ENCODE assay signal across 8 mouse cellular contexts in genomic region chr10:128084160-128084559, GRCm38 (mm10). TPM values are rescaled to one million over a fixed set of nuclear protein-coding genes. Genes with fewer than 3 reads are reported as not detected.
A peak's percentile ranks its signal among the peaks of the same experiment; 100 is the strongest.
DNase-seq lines count a peak whose midpoint lies in the region; ATAC-seq and TF ChIP-seq lines count a peak whose summit lies in the region.

No protein-coding gene starts in this region.

- H3K4me2 ChIP-seq in hindbrain, embryonic 14.5 days (replicated peaks) = peak overlapping the region; percentile 99
- peak overlapping the region; percentile 88 for H3K4me2 ChIP-seq in midbrain, postnatal 0 days (ENCODE audit: low read depth, low read length, poor library complexity, severe bottlenecking)

- DNase-seq in layer of hippocampus, adult 2 months (ENCODE audit: low spot score in 2 of 2) = no peak
- DNase-seq in layer of hippocampus, postnatal 25 days (ENCODE audit: extremely low spot score in 1 of 2, low spot score in 1 of 2) = no peak
- DNase-seq in brain, adult 2 months (ENCODE audit: low read depth, low spot score) = peak; percentile 20
- no peak for DNase-seq in hindbrain, embryonic 14.5 days (ENCODE audit: low spot score)
- DNase-seq in midbrain, postnatal 0 days (ENCODE audit: low spot score) = peak; percentile 30
- DNase-seq in gastrocnemius, adult 8-10 months (ENCODE audit: low spot score in 2 of 2) = no peak
- DNase-seq in cerebellum, postnatal 4 days (ENCODE audit: low spot score in 2 of 2) = no peak
- no peak for DNase-seq in right cerebral cortex, postnatal 14 days

- H3K27me3 ChIP-seq in hindbrain, embryonic 14.5 days (ENCODE audit: control insufficient read depth, insufficient read depth, low read length) = no peaks in the 10 kb centered on the region
- H3K27me3 ChIP-seq in midbrain, postnatal 0 days (ENCODE audit: insufficient read depth, low read length) = no peaks in the 10 kb centered on the region

- WGBS in hindbrain, embryonic 14.5 days = 2% methylated on average over 3 of the region's 3 CpGs
- WGBS in midbrain, postnatal 0 days = 4% methylated on average over 3 of the region's 3 CpGs

- ATAC-seq in hindbrain, embryonic 14.5 days (ENCODE audit: low FRiP score) = no peak
- no peak for ATAC-seq in midbrain, postnatal 0 days (ENCODE audit: low FRiP score)

- H3K9ac ChIP-seq in hindbrain, embryonic 14.5 days = peak overlapping the region; percentile 96
- peak overlapping the region; percentile 98 for H3K9ac ChIP-seq in midbrain, postnatal 0 days (replicated peaks; ENCODE audit: low read length, poor library complexity, severe bottlenecking)

- no peak for TF ChIP-seq CTCF in layer of hippocampus, adult 2 months (conservative IDR thresholded peaks at IDR 0.05)
- TF ChIP-seq CTCF in midbrain, postnatal 0 days (IDR thresholded peaks at IDR 0.05) = no peak

- peaks cover 15% of the 10 kb centered on the region for H3K4me1 ChIP-seq in hindbrain, embryonic 14.5 days (replicated peaks; ENCODE audit: control insufficient read depth, insufficient read depth, low read length)
- H3K4me1 ChIP-seq in midbrain, postnatal 0 days (ENCODE audit: insufficient read depth, low read length) = peaks cover 10% of the 10 kb centered on the region; the same call in 1 of the 2 replicates

- peaks cover 45% of the 10 kb centered on the region for H3K36me3 ChIP-seq in hindbrain, embryonic 14.5 days (replicated peaks; ENCODE audit: control insufficient read depth, insufficient read depth)
- peaks cover 35% of the 10 kb centered on the region for H3K36me3 ChIP-seq in midbrain, postnatal 0 days (ENCODE audit: insufficient read depth, low read length)

- no peaks in the 10 kb centered on the region for H3K9me3 ChIP-seq in hindbrain, embryonic 14.5 days (ENCODE audit: control insufficient read depth, low read length)
- no peaks in the 10 kb centered on the region for H3K9me3 ChIP-seq in midbrain, postnatal 0 days (ENCODE audit: low read length)

- peak overlapping the region; percentile 77 for H3K4me3 ChIP-seq in layer of hippocampus, adult 2 months
- H3K4me3 ChIP-seq in hindbrain, embryonic 14.5 days (replicated peaks; ENCODE audit: low read length) = peak overlapping the region; percentile 85
- H3K4me3 ChIP-seq in midbrain, postnatal 0 days (ENCODE audit: low read depth, low read length) = peak overlapping the region; percentile 93

- H3K27ac ChIP-seq in layer of hippocampus, adult 2 months = peak overlapping the region; percentile 99
- H3K27ac ChIP-seq in hindbrain, embryonic 14.5 days = peak overlapping the region; percentile 93; the same call in 1 of the 2 replicates
- peak overlapping the region; percentile 95 for H3K27ac ChIP-seq in midbrain, postnatal 0 days (ENCODE audit: low read depth, low read length)

RNA-seq across cellular contexts. Expression of gene Atp5b, which starts 1.1 kb away (rescaled TPM):
- total RNA-seq in layer of hippocampus, adult 2 months (2021) = 1,000 to 10,000 TPM; 1,635 to 1,673 TPM
- 1,000 to 10,000 TPM; 1,588 to 1,852 TPM for total RNA-seq in layer of hippocampus, postnatal 25 days (2021)
- 2,242 and 2,471 TPM in 2 replicates for polyA plus RNA-seq in hindbrain, embryonic 14.5 days (2014; fragmentation: Nextera tagmentation; extraction: Ambion mirVana)
- 4,011 and 6,126 TPM in 2 replicates for total RNA-seq in midbrain, postnatal 0 days (2014; rRNA removed)
- 2,103 and 2,155 TPM in 2 replicates for polyA plus RNA-seq in midbrain, postnatal 0 days (2015; fragmentation: Nextera tagmentation; extraction: Ambion mirVana)
- 1,000 to 10,000 TPM; 3,262 to 3,916 (median 3,403) TPM for total RNA-seq in gastrocnemius, adult 8-10 months (2022)

RNA-seq across cellular contexts. Expression of gene Baz2a, which starts 7.2 kb away (rescaled TPM):
- total RNA-seq in layer of hippocampus, adult 2 months (2021) = 10 to 100 TPM; 42.8 to 45.5 TPM
- total RNA-seq in layer of hippocampus, postnatal 25 days (2021) = 10 to 100 TPM; 32.2 to 42.5 TPM
- polyA plus RNA-seq in hindbrain, embryonic 14.5 days (2014; fragmentation: Nextera tagmentation; extraction: Ambion mirVana) = 17.7 and 19.0 TPM in 2 replicates
- 14.0 and 17.3 TPM in 2 replicates for total RNA-seq in midbrain, postnatal 0 days (2014; rRNA removed)
- polyA plus RNA-seq in midbrain, postnatal 0 days (2015; fragmentation: Nextera tagmentation; extraction: Ambion mirVana) = 8.0 and 9.3 TPM in 2 replicates
- total RNA-seq in gastrocnemius, adult 8-10 months (2022) = 10 to 100 TPM; 11.3 to 13.9 (median 12.6) TPM

RNA-seq across cellular contexts. Expression of gene Ptges3, which starts 25.4 kb away (rescaled TPM):
- total RNA-seq in layer of hippocampus, adult 2 months (2021) = 100 to 1,000 TPM; 135 to 142 TPM
- total RNA-seq in layer of hippocampus, postnatal 25 days (2021) = 100 to 1,000 TPM; 134 to 145 TPM
- polyA plus RNA-seq in hindbrain, embryonic 14.5 days (2014; fragmentation: Nextera tagmentation; extraction: Ambion mirVana) = 393 and 410 TPM in 2 replicates
- total RNA-seq in midbrain, postnatal 0 days (2014; rRNA removed) = 109 and 117 TPM in 2 replicates
- polyA plus RNA-seq in midbrain, postnatal 0 days (2015; fragmentation: Nextera tagmentation; extraction: Ambion mirVana) = 390 and 433 TPM in 2 replicates
- 10 to 100 TPM; 70.5 to 81.9 (median 74.5) TPM for total RNA-seq in gastrocnemius, adult 8-10 months (2022)

RNA-seq across cellular contexts. Expression of gene Naca, which starts 48.8 kb away (rescaled TPM):
- 100 to 1,000 TPM; 333 to 336 TPM for total RNA-seq in layer of hippocampus, adult 2 months (2021)
- 100 to 1,000 TPM; 317 to 351 TPM for total RNA-seq in layer of hippocampus, postnatal 25 days (2021)
- 558 and 592 TPM in 2 replicates for polyA plus RNA-seq in hindbrain, embryonic 14.5 days (2014; fragmentation: Nextera tagmentation; extraction: Ambion mirVana)
- 415 and 452 TPM in 2 replicates for total RNA-seq in midbrain, postnatal 0 days (2014; rRNA removed)
- polyA plus RNA-seq in midbrain, postnatal 0 days (2015; fragmentation: Nextera tagmentation; extraction: Ambion mirVana) = 443 and 454 TPM in 2 replicates
- total RNA-seq in gastrocnemius, adult 8-10 months (2022) = 100 to 1,000 TPM; 367 to 418 (median 380) TPM

Comparison
In these comparisons a context has a peak if more than half of its experiments do, and no peak if none do; other contexts are left out.
1. DNase-seq: peak in brain, adult 2 months (single experiment) and midbrain, postnatal 0 days (single experiment); none in layer of hippocampus, adult 2 months (0 of 2), layer of hippocampus, postnatal 25 days (0 of 2), hindbrain, embryonic 14.5 days (single experiment), gastrocnemius, adult 8-10 months (0 of 2), cerebellum, postnatal 4 days (0 of 2) and right cerebral cortex, postnatal 14 days (single experiment).
2. Peak in every context shown above with its lines, with median percentiles within 50 percentile points of each other: H3K27ac ChIP-seq and H3K4me3 ChIP-seq.